Mouse (Mus musculus) kidney, postnatal 0 days (tissue): ENCODE results near the gene Npas2. TPM values are rescaled to one million over a fixed set of nuclear protein-coding genes. Genes with fewer than 3 reads are reported as not detected.

Source experiments
- ATAC-seq: fragments of 200-750 bp; cut with Nextera tagmentation; replicated peaks from 2 replicates; pipeline ENCODE4 v1.8.0; 2017; ENCODE audit warnings: low read depth, moderate number of reproducible peaks, moderate TSS enrichment, moderate library complexity; ENCODE audit not compliant: low FRiP score
- DNase-seq: peaks from one replicate; pipeline ENCODE4 v3.0.0-alpha.2; 2016; ENCODE audit warnings: low spot score
- H3K27ac ChIP-seq: fragments of 300-500 bp; sonication (generic); 2 replicates; pipeline ENCODE4 v1.5.1; 2014; ENCODE audit warnings: mild to moderate bottlenecking
- H3K27me3 ChIP-seq: fragments of 300-500 bp; sonication (generic); 2 replicates; pipeline ENCODE4 v1.6.1; 2014; ENCODE audit warnings: low read length, mixed read lengths; ENCODE audit not compliant: insufficient read depth
- H3K36me3 ChIP-seq: fragments of 300-500 bp; sonication (generic); 2 replicates; pipeline ENCODE4 v1.6.1; 2014; ENCODE audit warnings: low read length, mixed read lengths; ENCODE audit not compliant: insufficient read depth
- H3K4me1 ChIP-seq: fragments of 300-500 bp; sonication (generic); replicated peaks from 2 replicates; pipeline ENCODE4 v1.6.1; 2014; ENCODE audit warnings: antibody characterized with exemption, low read length, mixed read lengths; ENCODE audit not compliant: insufficient read depth
- H3K4me2 ChIP-seq: fragments of 300-500 bp; sonication (generic); 2 replicates; pipeline ENCODE4 v1.6.1; 2014; ENCODE audit warnings: mild to moderate bottlenecking, low read length, moderate library complexity, mixed read lengths
- H3K4me3 ChIP-seq: fragments of 300-500 bp; sonication (generic); replicated peaks from 2 replicates; pipeline ENCODE4 v1.5.1; 2014; ENCODE audit warnings: low read depth, low read length
- H3K9ac ChIP-seq: fragments of 300-500 bp; sonication (generic); 2 replicates; pipeline ENCODE4 v1.6.1; 2014; ENCODE audit warnings: low read depth, low read length
- H3K9me3 ChIP-seq: fragments of 300-500 bp; sonication (generic); replicated peaks from 2 replicates; pipeline ENCODE4 v1.6.1; 2016; ENCODE audit warnings: low read length, inconsistent platforms, mixed read lengths
- CTCF ChIP-seq: IDR thresholded peaks from 2 replicates; pipeline ENCODE4 v1.5.1; 2016; ENCODE audit warnings: antibody characterized with exemption, low read depth, mild to moderate bottlenecking, moderate library complexity
- WGBS: fragments of 180-500 bp; shearing (Covaris S2); extraction: QIAGEN DNeasy Blood & Tissue Kit; methylation state at CpG from one replicate; pipeline ENCODE4 v1.1.7; 2014; 5-methylcytosine and 5-hydroxymethylcytosine counted together
- polyA plus RNA-seq: library from polyadenylated mRNA; unstranded; fragments of >200 nt; fragmentation: Nextera tagmentation; extraction: Ambion mirVana; gene quantifications from 2 replicates; pipeline ENCODE4 v1.2.1, GENCODE M21; 2015

The Npas2 gene
- polyA plus RNA-seq, 1 experiment from 2014 or later, result 1.4 TPM

DNA sequence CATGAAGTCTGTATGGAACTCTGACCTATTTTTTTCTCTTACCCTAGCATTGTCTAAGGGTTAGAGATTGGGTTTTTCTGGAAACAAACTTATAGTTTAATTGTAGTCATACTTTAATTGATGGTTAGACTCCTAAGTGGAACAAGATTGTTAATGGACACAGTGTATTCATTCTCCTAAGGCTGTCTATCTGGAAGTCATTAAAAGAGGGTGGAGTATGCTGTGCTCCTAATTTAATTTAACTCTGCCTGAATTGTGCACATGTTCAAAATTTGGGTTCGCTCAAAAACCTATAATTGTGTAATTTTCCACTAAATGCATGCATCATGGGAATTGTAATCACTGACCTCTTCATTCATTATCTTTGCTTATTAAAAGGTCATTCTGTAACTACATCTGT, 172.0 kb downstream of the Npas2 start:
- H3K9me3 ChIP-seq, result no peaks in the 10 kb centered on the region
- peaks cover 8% of the 10 kb centered on the region for H3K36me3 ChIP-seq
- 86% methylated on average over 1 of the region's 1 CpGs for WGBS
- ATAC-seq (no peak), DNase-seq (no peak)
- 0 out of 2 replicates have a peak, but pooled peaks cover 8% of the 10 kb centered on the region for H3K4me1 ChIP-seq
- H3K4me2 ChIP-seq, result no peak overlapping the region
- no peak overlapping the region for H3K4me3 ChIP-seq
- no peak overlapping the region for H3K9ac ChIP-seq
- H3K27me3 ChIP-seq, result no peaks in the 10 kb centered on the region
- TF ChIP-seq CTCF, result no peak
- H3K27ac ChIP-seq, result no peak overlapping the region

- WGBS, result 28% methylated on average over 6 of the region's 6 CpGs
- DNase-seq (no peak), ATAC-seq (no peak)
- Histone ChIP-seq H3K4me3 (peak overlapping the region; percentile 89), H3K36me3 (peaks cover 23% of the 10 kb centered on the region), H3K9ac (peak overlapping the region; percentile 95; the same call in 1 of the 2 replicates), H3K4me1 (0 out of 2 replicates have a peak, but pooled peaks cover 6% of the 10 kb centered on the region), H3K9me3 (no peaks in the 10 kb centered on the region), H3K27me3 (no peaks in the 10 kb centered on the region), H3K4me2 (peak overlapping the region; percentile 66), H3K27ac (no peak overlapping the region)
- no peak for TF ChIP-seq CTCF
These were observed 173.5 kb downstream of the Npas2 start for GRCm38 (mm10) chr1:39367045-39367444.

DNA sequence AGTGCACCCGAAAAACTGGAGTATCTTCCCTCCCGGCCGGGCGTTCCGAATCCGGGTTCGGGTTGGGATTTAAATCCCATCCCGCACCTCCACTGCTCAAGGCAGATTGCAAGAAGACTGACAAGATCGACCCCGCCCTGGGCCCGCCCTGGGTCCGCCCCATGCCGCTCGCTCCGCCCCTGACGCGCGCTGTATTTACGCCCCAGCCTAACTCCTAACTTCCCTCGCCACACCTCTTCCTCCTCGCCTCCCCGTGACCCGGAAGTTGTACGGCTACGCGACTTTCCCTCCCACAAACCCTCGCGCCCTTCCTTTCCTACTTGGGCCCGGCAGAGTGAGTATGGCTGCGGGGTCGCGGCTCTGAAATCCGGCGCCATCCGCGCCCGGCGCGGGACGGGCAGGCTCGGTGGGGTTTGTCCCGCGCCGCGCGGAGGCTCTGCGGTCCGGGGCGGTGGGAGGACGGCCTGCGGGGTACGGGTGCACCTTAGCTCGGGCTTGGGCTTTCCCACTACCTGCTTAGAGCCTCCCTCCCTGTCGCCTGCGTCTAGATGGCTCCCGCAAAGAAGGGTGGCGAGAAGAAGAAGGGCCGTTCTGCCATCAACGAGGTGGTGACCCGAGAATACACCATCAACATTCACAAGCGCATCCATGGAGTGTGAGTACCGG, 174.2 kb downstream of the Npas2 start, which contains the start of gene Rpl31:
TSS of gene Rpl31 (plus strand) at position 242 of the 666 bp plus-strand sequence.
- Histone ChIP-seq H3K4me3 (peak within 1 kb of the TSS; percentile 89), H3K9me3 (no peaks in the 10 kb centered on the region), H3K4me2 (peak within 1 kb of the TSS; percentile 86), H3K4me1 (0 out of 2 replicates have a peak, but pooled peaks cover 6% of the 10 kb centered on the region), H3K36me3 (peaks cover 29% of the 10 kb centered on the region), H3K9ac (peak within 1 kb of the TSS; percentile 95), H3K27me3 (no peaks in the 10 kb centered on the region), H3K27ac (peak within 1 kb of the TSS; percentile 90)
- no peak for TF ChIP-seq CTCF
- DNase-seq, result peak; percentile 99
- under 1% methylated on average over 62 of the region's 62 CpGs for WGBS
- peak; percentile 99 for ATAC-seq

- DNase-seq (peak; percentile 54), ATAC-seq (peak; percentile 41)
- Histone ChIP-seq H3K9me3 (no peaks in the 10 kb centered on the region), H3K27me3 (no peaks in the 10 kb centered on the region), H3K9ac (peak overlapping the region; percentile 95), H3K36me3 (peaks cover 34% of the 10 kb centered on the region), H3K27ac (peak overlapping the region; percentile 90), H3K4me2 (peak overlapping the region; percentile 86), H3K4me1 (0 out of 2 replicates have a peak, but pooled peaks cover 6% of the 10 kb centered on the region), H3K4me3 (peak overlapping the region; percentile 89)
- WGBS, result under 1% methylated on average over 34 of the region's 34 CpGs
- no peak for TF ChIP-seq CTCF
These were observed 174.8 kb downstream of the Npas2 start for GRCm38 (mm10) chr1:39368267-39368841.

- H3K9ac ChIP-seq, result no peak overlapping the region
- peaks cover 43% of the 10 kb centered on the region for H3K36me3 ChIP-seq
- ATAC-seq (no peak), DNase-seq (no peak)
- no peak overlapping the region for H3K4me2 ChIP-seq
- TF ChIP-seq CTCF, result no peak
- H3K27me3 ChIP-seq, result no peaks in the 10 kb centered on the region
- no peak overlapping the region for H3K4me3 ChIP-seq
- no peaks in the 10 kb centered on the region for H3K9me3 ChIP-seq
- 0 out of 2 replicates have a peak, but pooled peaks cover 6% of the 10 kb centered on the region for H3K4me1 ChIP-seq
- WGBS, result 88% methylated on average over 6 of the region's 6 CpGs
- H3K27ac ChIP-seq, result no peak overlapping the region
These were observed 176.9 kb downstream of the Npas2 start for GRCm38 (mm10) chr1:39370431-39370830.

GRCm38 (mm10) chr1:39372220-39372843, 178.8 kb downstream of the Npas2 start:
- no peaks in the 10 kb centered on the region for H3K27me3 ChIP-seq
- no peak overlapping the region for H3K27ac ChIP-seq
- H3K4me2 ChIP-seq, result no peak overlapping the region
- no peak for TF ChIP-seq CTCF
- H3K36me3 ChIP-seq, result peaks cover 43% of the 10 kb centered on the region
- 0 out of 2 replicates have a peak, but pooled peaks cover 6% of the 10 kb centered on the region for H3K4me1 ChIP-seq
- ATAC-seq, result no peak
- no peaks in the 10 kb centered on the region for H3K9me3 ChIP-seq
- no peak overlapping the region for H3K4me3 ChIP-seq
- WGBS, result 76% methylated on average over 8 of the region's 8 CpGs
- no peak overlapping the region for H3K9ac ChIP-seq
- no peak for DNase-seq
